Comparison of ENCODE assay signal across 9 mouse cellular contexts in the genomic region with DNA sequence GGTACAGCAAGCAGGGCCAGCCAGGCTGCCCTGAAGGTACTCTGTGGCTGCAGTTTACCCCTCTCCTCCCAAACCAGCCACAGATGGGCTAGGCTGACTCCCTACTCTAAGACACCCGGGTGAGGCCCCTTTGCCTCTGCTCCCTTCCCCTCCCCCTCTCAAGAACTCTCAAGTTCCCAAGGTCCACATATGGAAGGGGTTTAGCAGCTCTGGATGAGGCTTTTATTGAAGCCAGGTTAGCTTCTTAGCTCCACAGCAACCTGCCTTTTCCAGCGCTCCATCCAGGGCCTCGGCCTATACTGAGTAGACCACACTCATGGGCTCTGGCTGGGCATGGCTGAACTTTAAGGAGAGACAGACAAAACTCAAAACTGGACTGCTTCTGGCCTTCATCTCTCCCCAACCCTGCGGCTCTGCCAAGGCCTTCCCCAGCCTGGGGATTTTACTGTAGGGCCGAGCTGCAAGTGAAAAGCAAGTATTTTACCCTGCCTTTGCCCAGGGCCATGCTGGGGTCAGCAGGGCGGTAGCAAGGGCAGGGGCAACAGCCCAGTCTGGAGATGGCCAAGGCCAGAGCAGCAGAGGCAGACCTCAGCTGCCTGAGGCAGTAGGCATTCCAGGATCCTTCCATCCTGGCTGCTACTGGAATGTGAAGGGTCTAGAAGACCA. TPM values are rescaled to one million over a fixed set of nuclear protein-coding genes. Genes with fewer than 3 reads are reported as not detected.
DNase-seq lines count a peak whose midpoint lies in the region; ATAC-seq and TF ChIP-seq lines count a peak whose summit lies in the region.
"Had no signal": no experiment of that assay in that cellular context is flagged by ENCODE, and none has a peak within 500 bp of the region (broad histone marks: within the 10 kb centered on the region; RNA-seq: fewer than 3 reads in every experiment).

No protein-coding gene starts in this region.

- H3K4me1 ChIP-seq in hindbrain, embryonic 13.5 days (replicated peaks): peaks cover 26% of the 10 kb centered on the region
- 0 out of 2 replicates have a peak, but pooled peaks cover 5% of the 10 kb centered on the region for H3K4me1 ChIP-seq in midbrain, embryonic 14.5 days (ENCODE audit: control insufficient read depth, insufficient read depth, low read length)

- no peak for DNase-seq in gastrocnemius, adult 2 months
- no peak for DNase-seq in gastrocnemius, adult 8-10 months (ENCODE audit: low spot score in 2 of 2)
- peak; percentile 81 for DNase-seq in embryo, embryonic 11 days
- DNase-seq in midbrain, embryonic 14.5 days: no peak
- no peak for DNase-seq in kidney, postnatal 14 days
- DNase-seq in left cerebral cortex, adult 8-10 months (ENCODE audit: low spot score in 2 of 2): no peak
- DNase-seq: heart, postnatal 14 days had no signal

- H3K4me2 ChIP-seq in hindbrain, embryonic 13.5 days: no peak overlapping the region
- no peak overlapping the region for H3K4me2 ChIP-seq in midbrain, embryonic 14.5 days (ENCODE audit: low read length)

- H3K27ac ChIP-seq in gastrocnemius, adult 2 months: peak overlapping the region; percentile 60
- peak overlapping the region; percentile 60 for H3K27ac ChIP-seq in hindbrain, embryonic 13.5 days
- peak overlapping the region; percentile 49 for H3K27ac ChIP-seq in midbrain, embryonic 14.5 days (replicated peaks; ENCODE audit: low read depth, low read length)

- no peaks in the 10 kb centered on the region for H3K27me3 ChIP-seq in hindbrain, embryonic 13.5 days
- H3K27me3 ChIP-seq in midbrain, embryonic 14.5 days (ENCODE audit: control insufficient read depth, insufficient read depth, low read length): no peaks in the 10 kb centered on the region

- H3K9ac ChIP-seq in hindbrain, embryonic 13.5 days: peak overlapping the region; percentile 24
- H3K9ac ChIP-seq in midbrain, embryonic 14.5 days (replicated peaks; ENCODE audit: low read length): 0 out of 2 replicates have a peak overlapping the region, but pooled peaks have one; percentile 6

- H3K9me3 ChIP-seq in hindbrain, embryonic 13.5 days: no peaks in the 10 kb centered on the region
- H3K9me3 ChIP-seq in midbrain, embryonic 14.5 days (ENCODE audit: control insufficient read depth, low read length): no peaks in the 10 kb centered on the region

- 78% methylated on average over 6 of the region's 6 CpGs for WGBS in hindbrain, embryonic 13.5 days
- WGBS in midbrain, embryonic 14.5 days: 76% methylated on average over 6 of the region's 6 CpGs

- H3K36me3 ChIP-seq in hindbrain, embryonic 13.5 days: peaks cover 65% of the 10 kb centered on the region
- peaks cover 41% of the 10 kb centered on the region for H3K36me3 ChIP-seq in midbrain, embryonic 14.5 days (ENCODE audit: control insufficient read depth, insufficient read depth, low read length)

- intact Hi-C loops in gastrocnemius, adult 2 months (cut with DNase I): no loop called here

- no peak for TF ChIP-seq CTCF in gastrocnemius, adult 2 months (IDR thresholded peaks at IDR 0.05)

- H3K4me3 ChIP-seq in gastrocnemius, adult 2 months: no peak overlapping the region
- no peak overlapping the region for H3K4me3 ChIP-seq in hindbrain, embryonic 13.5 days
- no peak overlapping the region for H3K4me3 ChIP-seq in midbrain, embryonic 14.5 days (replicated peaks; ENCODE audit: low read depth, low read length)

- ATAC-seq in hindbrain, embryonic 13.5 days (ENCODE audit: low FRiP score): no peak
- no peak for ATAC-seq in midbrain, embryonic 14.5 days (ENCODE audit: low FRiP score, low TSS enrichment)
- ATAC-seq in megakaryocyte, adult 5-6 weeks (ENCODE audit: poor library complexity, severe bottlenecking): no peak

RNA-seq across cellular contexts. Expression of gene Timm22, which starts 23.3 kb away (rescaled TPM):
- total RNA-seq in gastrocnemius, adult 2 months (2021): 10 to 100 TPM; 29.0 to 45.0 TPM
- total RNA-seq in gastrocnemius, adult 8-10 months (2022): 10 to 100 TPM; 31.6 to 45.2 (median 39.6) TPM
- 116 and 119 TPM in 2 replicates for polyA plus RNA-seq in hindbrain, embryonic 13.5 days (2015; fragmentation: Nextera tagmentation; extraction: Ambion mirVana)
- polyA plus RNA-seq in midbrain, embryonic 14.5 days (2014; fragmentation: Nextera tagmentation; extraction: Ambion mirVana): 111 and 120 TPM in 2 replicates
- 10.5 and 11.0 TPM in 2 replicates for total RNA-seq in megakaryocyte, adult 5-6 weeks (2015)
- total RNA-seq in megakaryocyte, adult 5-6 weeks (2017): 6.5 and 10.3 TPM in 2 replicates
- total RNA-seq in left cerebral cortex, adult 8-10 months (2022): 10 to 100 TPM; 28.9 to 39.8 (median 30.8) TPM

RNA-seq across cellular contexts. Expression of gene Nxn, which starts 31.2 kb away (rescaled TPM):
- 10 to 100 TPM; 42.0 to 49.3 TPM for total RNA-seq in gastrocnemius, adult 2 months (2021)
- 10 to 100 TPM; 41.5 to 47.7 (median 43.3) TPM for total RNA-seq in gastrocnemius, adult 8-10 months (2022)
- 30.4 and 35.6 TPM in 2 replicates for polyA plus RNA-seq in hindbrain, embryonic 13.5 days (2015; fragmentation: Nextera tagmentation; extraction: Ambion mirVana)
- polyA plus RNA-seq in midbrain, embryonic 14.5 days (2014; fragmentation: Nextera tagmentation; extraction: Ambion mirVana): 21.9 and 28.2 TPM in 2 replicates
- total RNA-seq in megakaryocyte, adult 5-6 weeks (2015): 9.4 and 15.1 TPM in 2 replicates
- 8.7 and 12.3 TPM in 2 replicates for total RNA-seq in megakaryocyte, adult 5-6 weeks (2017)
- total RNA-seq in left cerebral cortex, adult 8-10 months (2022): 10 to 100 TPM in 3 of 4 experiments, 1 to 10 TPM in 1; 9.5 to 12.5 (median 10.9) TPM
